Mouse (Mus musculus) forebrain, embryonic 15.5 days (tissue): ENCODE measurements around the gene Rbm25. TPM values are rescaled to one million over a fixed set of nuclear protein-coding genes. Genes with fewer than 3 reads are reported as not detected.

Source experiments
- ATAC-seq: fragments of 200-750 bp; cut with Nextera tagmentation; replicated peaks from 2 replicates; pipeline ENCODE4 v1.8.0; 2017; ENCODE audit warnings: mild to moderate bottlenecking, moderate TSS enrichment, moderate library complexity
- H3K27ac ChIP-seq: fragments of 300-500 bp; sonication (generic); replicated peaks from 2 replicates; pipeline ENCODE4 v1.5.1; 2015; ENCODE audit warnings: mild to moderate bottlenecking, inconsistent platforms
- H3K27me3 ChIP-seq: fragments of 300-500 bp; sonication (generic); 2 replicates; pipeline ENCODE4 v1.6.1; 2015; ENCODE audit warnings: inconsistent platforms
- H3K36me3 ChIP-seq: fragments of 300-500 bp; sonication (generic); 2 replicates; pipeline ENCODE4 v1.6.1; 2015; ENCODE audit warnings: mild to moderate bottlenecking, inconsistent platforms
- H3K4me1 ChIP-seq: fragments of 300-500 bp; sonication (generic); 2 replicates; pipeline ENCODE4 v1.6.1; 2015; ENCODE audit warnings: inconsistent platforms
- H3K4me2 ChIP-seq: fragments of 300-500 bp; sonication (generic); replicated peaks from 2 replicates; pipeline ENCODE4 v1.6.1; 2015; ENCODE audit warnings: mild to moderate bottlenecking, inconsistent platforms
- H3K4me3 ChIP-seq: fragments of 300-500 bp; sonication (generic); 2 replicates; pipeline ENCODE4 v1.5.1; 2015; ENCODE audit warnings: mild to moderate bottlenecking, inconsistent platforms
- H3K9ac ChIP-seq: fragments of 300-500 bp; sonication (generic); replicated peaks from 2 replicates; pipeline ENCODE4 v1.6.1; 2015; ENCODE audit warnings: mild to moderate bottlenecking, inconsistent platforms
- H3K9me3 ChIP-seq: fragments of 300-500 bp; sonication (generic); 2 replicates; pipeline ENCODE4 v1.6.1; 2016; ENCODE audit warnings: inconsistent platforms
- WGBS: fragments of 180-500 bp; shearing (Covaris S2); methylation state at CpG from one replicate; pipeline ENCODE4 v1.1.7; 2015; ENCODE audit warnings: mixed read lengths; 5-methylcytosine and 5-hydroxymethylcytosine counted together
- polyA plus RNA-seq: library from polyadenylated mRNA; unstranded; fragments of >200 nt; fragmentation: Nextera tagmentation; extraction: Ambion mirVana; gene quantifications from 2 replicates; pipeline ENCODE4 v1.2.1, GENCODE M21; 2015

The Rbm25 gene
- polyA plus RNA-seq, 1 experiment from 2014 or later: 259 TPM

DNA sequence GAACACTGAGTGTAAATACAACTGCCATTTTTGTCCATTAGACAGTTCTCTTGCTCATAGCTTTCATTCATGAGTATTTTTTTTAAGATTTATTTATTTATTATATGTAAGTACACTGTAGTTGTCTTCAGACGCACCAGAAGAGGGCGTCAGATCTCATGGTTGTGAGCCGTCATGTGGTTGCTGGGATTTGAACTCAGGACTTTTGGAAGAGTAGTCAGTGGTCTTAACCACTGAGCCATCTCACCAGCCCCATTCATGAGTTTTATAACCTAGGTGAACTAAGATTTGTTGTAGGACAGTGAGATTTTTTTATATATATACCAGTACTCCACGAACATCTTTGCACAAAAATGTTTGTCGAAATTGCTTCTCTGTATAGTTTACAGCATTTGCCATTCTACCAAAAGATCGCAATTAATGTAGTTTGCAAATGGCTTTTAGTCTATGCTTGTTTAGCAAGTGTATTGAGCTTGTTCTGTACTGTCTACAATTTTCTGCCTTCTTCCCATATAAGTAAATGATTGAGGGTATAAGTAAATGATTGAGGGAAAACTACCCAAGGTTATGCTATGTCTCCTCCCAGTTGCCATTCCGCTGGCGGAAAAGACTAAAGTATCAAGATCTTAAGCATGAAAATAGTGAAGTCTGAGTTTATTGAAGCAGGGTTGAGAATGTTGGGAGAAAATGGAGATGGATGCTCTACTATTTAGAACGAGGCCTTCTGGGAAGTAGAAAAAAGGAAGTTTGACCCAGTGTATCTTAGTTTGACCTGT is 55.7 kb downstream of the Rbm25 start:
- Histone ChIP-seq H3K27ac (peak overlapping the region; percentile 95), H3K9ac (no peak overlapping the region), H3K27me3 (no peaks in the 10 kb centered on the region), H3K4me2 (no peak overlapping the region), H3K4me3 (no peak overlapping the region), H3K36me3 (peaks cover 13% of the 10 kb centered on the region), H3K9me3 (no peaks in the 10 kb centered on the region), H3K4me1 (peaks cover 27% of the 10 kb centered on the region)
- no peak for ATAC-seq
- WGBS: 95% methylated on average over 9 of the region's 9 CpGs

DNA sequence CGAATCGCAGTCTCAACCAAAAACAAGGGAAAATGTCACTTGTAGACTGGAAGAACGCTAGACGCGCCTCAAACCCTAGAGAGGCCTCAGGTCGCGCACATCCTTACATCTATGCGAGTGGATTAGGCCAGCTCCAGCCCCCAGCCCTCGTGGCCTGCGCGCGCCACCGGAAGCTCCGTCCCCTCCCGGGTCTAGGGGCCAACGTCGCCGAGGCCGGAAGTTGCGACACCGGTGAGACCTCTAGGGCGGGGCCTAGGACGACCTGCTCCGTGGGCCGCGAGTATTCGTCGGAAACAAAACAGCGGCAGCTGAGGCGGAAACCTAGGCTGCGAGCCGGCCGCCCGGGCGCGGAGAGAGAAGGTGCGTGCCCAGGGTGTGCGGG is 56.9 kb downstream of the Rbm25 start, which contains the start of gene Psen1:
Gene Psen1, plus strand, starts transcription at position 219 of the 382 bp plus-strand sequence.
- Histone ChIP-seq H3K4me1 (peaks cover 27% of the 10 kb centered on the region), H3K4me2 (peak within 1 kb of the TSS; percentile 69), H3K36me3 (peaks cover 8% of the 10 kb centered on the region), H3K9ac (peak within 1 kb of the TSS; percentile 89), H3K9me3 (no peaks in the 10 kb centered on the region), H3K27ac (peak within 1 kb of the TSS; percentile 95), H3K4me3 (peak within 1 kb of the TSS; percentile 83), H3K27me3 (no peaks in the 10 kb centered on the region)
- ATAC-seq: peak; percentile 99
- WGBS: under 1% methylated on average over 36 of the region's 38 CpGs

DNA sequence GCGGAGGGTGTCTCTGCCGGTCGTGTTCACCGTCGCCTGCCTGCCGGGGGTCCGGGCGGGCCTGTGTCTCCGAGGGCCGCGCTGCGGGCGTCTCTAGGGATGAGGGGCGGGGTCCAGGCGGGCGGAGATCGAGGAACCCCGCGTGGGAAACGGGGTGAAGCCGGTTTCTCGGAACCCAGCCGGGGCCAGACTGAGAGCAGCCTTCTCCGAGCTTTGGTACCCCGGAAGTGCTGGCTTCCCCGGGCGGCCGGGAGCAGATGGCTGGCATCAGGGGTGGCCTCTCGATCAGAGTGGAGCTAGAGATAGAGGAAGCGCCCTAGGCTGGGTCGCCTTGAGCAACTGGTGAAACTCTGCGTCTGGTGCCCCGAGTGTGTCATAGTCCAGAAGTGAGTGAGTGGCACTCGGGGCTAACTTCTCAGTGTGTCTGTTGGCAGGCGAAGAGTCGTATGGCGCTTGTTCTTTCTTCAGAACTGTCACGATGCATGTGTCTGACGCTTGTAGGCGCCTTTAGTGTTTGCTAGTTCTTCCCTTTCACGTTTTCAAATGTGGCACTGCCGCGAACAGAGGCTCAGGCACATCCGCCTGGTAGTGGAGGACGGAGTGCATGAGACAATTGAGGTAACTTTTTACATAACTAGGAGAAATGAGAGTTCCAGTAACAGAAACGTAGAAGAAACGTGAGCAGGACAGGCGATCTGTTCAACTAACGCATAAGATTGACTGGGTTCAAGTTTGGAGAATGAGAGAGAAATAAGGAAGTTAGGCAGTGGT is 57.5 kb downstream of the Rbm25 start:
- peak; percentile 82 for ATAC-seq
- Histone ChIP-seq H3K36me3 (peaks cover 6% of the 10 kb centered on the region), H3K4me1 (peaks cover 27% of the 10 kb centered on the region), H3K4me3 (peak overlapping the region; percentile 83), H3K9me3 (no peaks in the 10 kb centered on the region), H3K27ac (peak overlapping the region; percentile 95), H3K4me2 (peak overlapping the region; percentile 69), H3K27me3 (no peaks in the 10 kb centered on the region), H3K9ac (peak overlapping the region; percentile 89)
- WGBS: under 1% methylated on average over 49 of the region's 49 CpGs

DNA sequence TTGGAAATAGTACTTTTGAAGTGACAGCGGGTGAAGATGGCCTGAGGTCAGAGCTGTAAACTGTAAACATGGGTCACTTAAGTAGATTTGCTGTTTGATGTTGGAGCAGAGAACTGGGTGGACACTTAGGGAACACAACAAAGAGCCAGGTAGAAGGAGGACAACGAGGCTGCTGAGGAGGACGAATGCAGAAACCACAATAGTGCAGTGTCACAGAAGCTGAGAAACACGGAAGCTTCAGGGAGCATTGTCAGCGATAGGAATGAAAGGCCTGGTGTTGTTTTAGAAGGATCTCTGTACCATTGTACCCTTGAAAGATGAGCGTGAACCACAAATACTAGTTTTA is 58.0 kb downstream of the Rbm25 start:
- Histone ChIP-seq H3K27ac (peak overlapping the region; percentile 95; the same call in 1 of the 2 replicates), H3K36me3 (0 out of 2 replicates have a peak, but pooled peaks cover 2% of the 10 kb centered on the region), H3K4me2 (peak overlapping the region; percentile 69), H3K9me3 (no peaks in the 10 kb centered on the region), H3K4me3 (peak overlapping the region; percentile 83), H3K27me3 (no peaks in the 10 kb centered on the region), H3K4me1 (peaks cover 27% of the 10 kb centered on the region), H3K9ac (peak overlapping the region; percentile 89)
- 29% methylated on average over 6 of the region's 6 CpGs for WGBS
- ATAC-seq: no peak

DNA sequence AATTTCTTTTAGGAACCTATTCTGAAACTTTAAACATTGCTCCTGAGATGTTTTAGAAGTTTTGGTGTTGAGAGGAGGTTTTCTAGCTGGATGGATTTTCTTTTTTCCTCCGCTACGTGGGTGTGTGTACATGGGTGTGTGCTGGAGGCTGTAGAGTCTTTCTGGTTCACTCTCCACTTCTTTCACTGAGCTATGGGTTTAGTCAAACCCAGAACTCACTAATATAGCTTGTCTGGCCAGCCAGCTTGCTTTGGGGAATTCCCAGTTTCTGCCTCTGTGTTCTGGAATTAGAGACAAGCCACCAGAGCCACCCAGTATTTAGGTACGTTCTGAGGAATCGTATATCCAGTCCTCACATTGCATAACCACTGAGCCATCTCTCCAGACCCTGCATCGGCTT is 63.0 kb downstream of the Rbm25 start:
- Histone ChIP-seq H3K4me3 (no peak overlapping the region), H3K9ac (no peak overlapping the region), H3K9me3 (no peaks in the 10 kb centered on the region), H3K27me3 (no peaks in the 10 kb centered on the region), H3K36me3 (0 out of 2 replicates have a peak, but pooled peaks cover 2% of the 10 kb centered on the region), H3K27ac (no peak overlapping the region), H3K4me2 (no peak overlapping the region), H3K4me1 (peaks cover 18% of the 10 kb centered on the region)
- no peak for ATAC-seq
- 93% methylated on average over 5 of the region's 5 CpGs for WGBS

DNA sequence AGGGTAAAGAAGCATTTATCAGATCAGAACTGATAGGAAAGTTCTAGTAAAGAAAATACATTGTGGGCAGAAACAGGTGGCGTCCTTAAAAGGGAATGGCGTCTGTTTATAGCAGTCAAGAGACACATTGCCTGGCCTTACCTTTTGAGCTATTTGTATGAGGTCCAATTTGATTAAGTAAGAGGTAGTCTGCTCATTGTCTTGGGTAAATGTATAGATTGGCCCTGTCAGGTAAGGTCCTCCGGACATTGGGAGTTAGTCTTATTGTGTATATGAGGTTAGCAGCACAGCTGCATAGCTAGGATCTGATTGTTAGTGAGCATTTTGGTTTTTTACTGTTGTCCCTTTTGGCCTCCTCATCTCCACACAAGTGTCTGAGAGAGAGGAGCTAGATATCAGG is 63.6 kb downstream of the Rbm25 start:
- Histone ChIP-seq H3K36me3 (peaks cover 8% of the 10 kb centered on the region; the same call in 1 of the 2 replicates), H3K9me3 (no peaks in the 10 kb centered on the region), H3K27me3 (no peaks in the 10 kb centered on the region), H3K4me1 (peaks cover 11% of the 10 kb centered on the region), H3K9ac (no peak overlapping the region), H3K4me2 (no peak overlapping the region), H3K4me3 (no peak overlapping the region), H3K27ac (no peak overlapping the region)
- WGBS: 92% methylated on average over 3 of the region's 3 CpGs
- no peak for ATAC-seq

DNA sequence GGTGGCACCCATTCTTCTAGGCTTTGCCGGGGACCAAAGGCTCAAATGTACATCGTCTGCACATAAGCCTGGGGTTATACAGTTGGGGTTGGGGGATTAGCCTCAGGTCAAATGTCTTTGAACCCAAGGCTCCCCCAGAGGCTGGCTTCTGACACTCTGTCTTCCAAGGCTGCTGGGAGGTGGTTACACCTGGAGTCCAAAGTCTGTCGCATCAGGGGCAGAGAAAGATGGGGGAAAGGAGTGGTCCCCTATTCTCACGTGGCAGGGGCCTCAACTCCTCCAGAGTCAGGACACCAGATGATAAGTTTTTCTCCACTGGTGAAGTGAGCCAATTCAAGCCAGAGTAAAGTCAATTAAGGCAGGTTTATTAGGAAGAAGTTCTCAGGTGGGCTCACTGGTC is 67.6 kb downstream of the Rbm25 start:
- H3K27ac ChIP-seq: no peak overlapping the region
- H3K27me3 ChIP-seq: no peaks in the 10 kb centered on the region
- ATAC-seq: no peak
- no peak overlapping the region for H3K4me3 ChIP-seq
- H3K4me2 ChIP-seq: no peak overlapping the region
- H3K9ac ChIP-seq: no peak overlapping the region
- H3K4me1 ChIP-seq: peaks cover 5% of the 10 kb centered on the region; the same call in 1 of the 2 replicates
- peaks cover 21% of the 10 kb centered on the region for H3K36me3 ChIP-seq
- no peaks in the 10 kb centered on the region for H3K9me3 ChIP-seq
- WGBS: 89% methylated on average over 4 of the region's 4 CpGs

DNA sequence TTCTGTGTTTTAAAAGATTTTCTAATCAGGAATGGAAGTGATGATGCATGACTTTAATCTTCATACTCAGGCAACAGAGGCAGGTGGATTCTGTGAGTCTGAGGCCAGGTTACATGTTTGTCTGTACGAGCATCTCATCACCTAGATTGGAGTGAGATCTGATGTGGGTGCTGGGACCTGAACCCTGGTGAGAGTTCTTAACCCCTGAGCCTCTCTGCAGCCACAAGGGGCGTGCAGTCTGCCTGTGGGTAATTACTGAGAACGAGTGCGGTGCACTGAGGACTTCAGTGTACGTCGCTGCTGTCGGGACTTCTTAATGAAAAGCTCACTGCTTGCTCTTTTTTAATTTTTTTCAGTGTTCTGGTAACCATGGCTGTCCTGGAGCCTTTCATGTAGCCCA is 70.6 kb downstream of the Rbm25 start:
- Histone ChIP-seq H3K4me1 (peaks cover 5% of the 10 kb centered on the region; the same call in 1 of the 2 replicates), H3K27ac (no peak overlapping the region)
- ATAC-seq: no peak

DNA sequence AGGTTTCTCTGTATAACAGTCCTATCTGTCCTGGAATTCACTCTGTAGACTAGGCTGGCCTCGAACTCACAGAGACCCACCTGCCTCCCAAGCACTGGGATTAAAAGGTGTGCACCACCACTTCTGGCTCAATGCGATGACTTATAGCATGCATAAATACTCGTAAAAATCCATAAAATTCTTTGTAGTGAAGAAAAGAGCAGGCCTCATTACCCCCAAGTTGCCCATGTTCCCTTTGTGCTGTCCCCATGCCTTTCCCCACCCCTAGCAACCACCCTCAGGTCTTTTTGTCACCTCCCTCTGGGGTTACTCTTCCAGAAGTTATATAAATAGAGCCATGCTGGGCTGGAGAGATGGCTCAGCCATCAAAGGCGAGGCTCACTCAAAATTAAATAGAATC is 71.8 kb downstream of the Rbm25 start:
- Histone ChIP-seq H3K27ac (no peak overlapping the region), H3K4me3 (no peak overlapping the region), H3K4me2 (no peak overlapping the region), H3K9me3 (no peaks in the 10 kb centered on the region), H3K4me1 (peaks cover 5% of the 10 kb centered on the region; the same call in 1 of the 2 replicates), H3K27me3 (no peaks in the 10 kb centered on the region), H3K36me3 (peaks cover 33% of the 10 kb centered on the region), H3K9ac (no peak overlapping the region)
- no peak for ATAC-seq
- 26% methylated on average over 4 of the region's 4 CpGs for WGBS

More for the DNA sequence above, 70.6 kb downstream of the Rbm25 start:
- no peak overlapping the region for H3K4me2 ChIP-seq
- WGBS: 88% methylated on average over 7 of the region's 7 CpGs
- H3K9ac ChIP-seq: no peak overlapping the region
- peaks cover 30% of the 10 kb centered on the region for H3K36me3 ChIP-seq
- H3K4me3 ChIP-seq: no peak overlapping the region
- H3K27me3 ChIP-seq: no peaks in the 10 kb centered on the region
- no peaks in the 10 kb centered on the region for H3K9me3 ChIP-seq

DNA sequence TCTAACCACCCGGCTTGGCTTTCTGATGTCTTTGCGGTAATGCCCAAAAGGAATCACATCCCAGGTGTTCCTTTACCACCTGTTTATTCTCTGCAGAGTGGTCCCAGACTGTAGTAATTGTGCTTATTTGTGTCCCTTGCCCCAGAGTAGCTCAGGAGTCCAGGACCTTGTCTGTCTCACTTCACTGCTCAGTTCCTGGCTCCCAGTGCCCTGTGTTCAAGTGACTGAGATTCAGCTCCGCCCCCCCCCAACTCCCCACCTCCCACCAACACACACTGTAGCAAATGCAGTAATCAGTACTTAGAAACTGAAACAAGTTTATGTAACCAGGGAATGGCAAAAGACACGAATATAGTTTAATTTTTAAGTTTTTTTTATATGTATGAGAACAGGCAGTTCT is 75.9 kb downstream of the Rbm25 start:
- peaks cover 5% of the 10 kb centered on the region; the same call in 1 of the 2 replicates for H3K4me1 ChIP-seq
- 94% methylated on average over 4 of the region's 4 CpGs for WGBS
- no peaks in the 10 kb centered on the region for H3K9me3 ChIP-seq
- no peak overlapping the region for H3K4me3 ChIP-seq
- H3K36me3 ChIP-seq: peaks cover 21% of the 10 kb centered on the region
- H3K9ac ChIP-seq: no peak overlapping the region
- no peaks in the 10 kb centered on the region for H3K27me3 ChIP-seq
- no peak overlapping the region for H3K4me2 ChIP-seq
- no peak overlapping the region for H3K27ac ChIP-seq
- ATAC-seq: no peak

DNA sequence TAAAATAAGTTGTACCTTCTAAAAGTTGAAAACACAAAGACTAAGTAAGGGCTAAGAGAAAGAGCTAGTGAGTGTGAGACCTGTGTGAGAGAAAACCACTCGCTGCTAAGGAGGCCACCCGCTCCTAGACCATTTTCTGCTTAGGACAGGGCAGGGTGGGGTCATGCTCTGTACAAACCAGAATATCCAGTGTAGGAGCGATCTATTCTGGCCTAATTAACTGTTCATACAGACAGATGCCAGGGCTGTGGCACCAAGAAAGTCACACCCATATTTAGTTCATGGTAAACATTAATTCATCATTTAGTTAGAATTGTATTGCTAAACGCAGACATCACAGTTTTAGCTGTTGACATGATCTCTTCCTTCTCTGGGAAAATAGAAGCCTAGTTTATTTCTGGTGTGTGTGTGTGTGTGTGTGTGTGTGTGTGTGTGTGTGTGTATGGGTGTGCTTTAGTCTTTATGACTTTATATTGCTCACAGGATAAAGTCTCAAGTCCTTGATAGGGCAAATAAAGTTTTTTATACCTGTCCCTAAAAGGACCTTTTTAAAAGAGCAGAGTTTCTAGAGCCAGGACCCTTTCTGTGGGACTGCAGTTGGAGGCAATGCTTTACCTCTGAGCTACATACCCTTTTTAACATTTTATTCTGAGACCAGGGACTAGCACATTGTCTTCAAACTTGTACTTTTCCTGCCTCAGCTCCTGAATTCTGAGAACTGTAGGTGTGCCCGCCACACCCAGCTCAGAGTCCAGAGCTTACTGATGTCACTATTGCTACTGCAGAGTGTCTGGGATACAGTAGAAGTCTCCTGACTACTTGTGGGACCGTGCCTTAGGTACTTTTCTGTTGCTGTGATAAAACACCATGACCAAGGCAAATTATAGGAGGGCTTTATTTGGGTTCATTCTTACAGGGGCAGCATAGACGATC is 77.4 kb downstream of the Rbm25 start:
- H3K4me1 ChIP-seq: no peaks in the 10 kb centered on the region
- H3K36me3 ChIP-seq: peaks cover 27% of the 10 kb centered on the region
- H3K27ac ChIP-seq: no peak overlapping the region
- no peak overlapping the region for H3K4me2 ChIP-seq
- no peak overlapping the region for H3K9ac ChIP-seq
- H3K27me3 ChIP-seq: no peaks in the 10 kb centered on the region
- 95% methylated on average over 7 of the region's 7 CpGs for WGBS
- H3K9me3 ChIP-seq: no peaks in the 10 kb centered on the region
- no peak for ATAC-seq
- no peak overlapping the region for H3K4me3 ChIP-seq
